Mouse (Mus musculus) cortical plate, adult 2 months (tissue): ENCODE measurements around the gene Adgrg7. TPM values are rescaled to one million over a fixed set of nuclear protein-coding genes. Genes with fewer than 3 reads are reported as not detected.

Experiments used
- H3K27ac ChIP-seq: fragments of 200-500 bp; 2 replicates; pipeline ENCODE4 v1.5.1; 2012; ENCODE audit warnings: low read length, control low read depth, inconsistent platforms; ENCODE audit not compliant: insufficient read depth
- H3K4me1 ChIP-seq: fragments of 200-500 bp; 2 replicates; pipeline ENCODE4 v1.6.1; 2011; ENCODE audit warnings: low read length; ENCODE audit not compliant: control insufficient read depth, insufficient read depth
- H3K4me3 ChIP-seq: fragments of 200-500 bp; 2 replicates; pipeline ENCODE4 v1.5.1; 2011; ENCODE audit warnings: mild to moderate bottlenecking, low read length, control low read depth; ENCODE audit not compliant: insufficient read depth
- CTCF ChIP-seq: fragments of 200-500 bp; IDR thresholded peaks from 2 replicates; pipeline ENCODE4 v1.5.1; 2011; ENCODE audit warnings: mild to moderate bottlenecking, control low read depth, low read length; ENCODE audit not compliant: insufficient read depth; ENCODE audit errors: extremely low read depth
- POLR2A ChIP-seq: fragments of 200-500 bp; IDR thresholded peaks from 2 replicates; pipeline ENCODE4 v1.6.1; 2011; ENCODE audit warnings: mild to moderate bottlenecking, low read length, control low read depth; ENCODE audit not compliant: insufficient read depth; ENCODE audit errors: extremely low read depth
- polyA plus RNA-seq: library from polyadenylated mRNA; depleted of rRNA; stranded (reverse); fragments of >200 nt; gene quantifications from 2 replicates; pipeline ENCODE4 v1.2.3, GENCODE M21; 2012; rRNA removed

The Adgrg7 gene
- not detected in 2 replicates for polyA plus RNA-seq

GRCm38 (mm10) chr16:56795481-56796139 is at the start of gene Adgrg7:
Adgrg7 (minus strand) TSS chr16:56795855.
- TF ChIP-seq POLR2A = no peak
- TF ChIP-seq CTCF = no peak
- Histone ChIP-seq H3K27ac (no peak within 1 kb of the TSS), H3K4me1 (no peaks in the 10 kb centered on the region), H3K4me3 (no peak within 1 kb of the TSS)

GRCm38 (mm10) chr16:56842988-56843387 is 47.3 kb upstream of the Adgrg7 start:
- TF ChIP-seq CTCF (no peak), POLR2A (no peak)
- no peaks in the 10 kb centered on the region for H3K4me1 ChIP-seq
- H3K27ac ChIP-seq = no peak overlapping the region
- H3K4me3 ChIP-seq = no peak overlapping the region

GRCm38 (mm10) chr16:56833312-56833711 is 37.7 kb upstream of the Adgrg7 start:
- Histone ChIP-seq H3K4me3 (no peak overlapping the region), H3K27ac (no peak overlapping the region), H3K4me1 (0 out of 2 replicates have a peak, but pooled peaks cover 1% of the 10 kb centered on the region)
- TF ChIP-seq POLR2A (no peak), CTCF (no peak)

GRCm38 (mm10) chr16:56831986-56832385 is 36.3 kb upstream of the Adgrg7 start:
- Histone ChIP-seq H3K4me3 (no peak overlapping the region), H3K4me1 (0 out of 2 replicates have a peak, but pooled peaks cover 1% of the 10 kb centered on the region), H3K27ac (no peak overlapping the region)
- TF ChIP-seq CTCF = no peak
- TF ChIP-seq POLR2A = no peak

GRCm38 (mm10) chr16:56801370-56802109 is 5.9 kb upstream of the Adgrg7 start:
- no peaks in the 10 kb centered on the region for H3K4me1 ChIP-seq
- H3K4me3 ChIP-seq = no peak overlapping the region
- TF ChIP-seq POLR2A (no peak), CTCF (no peak)
- H3K27ac ChIP-seq = no peak overlapping the region

GRCm38 (mm10) chr16:56800946-56801345 is 5.3 kb upstream of the Adgrg7 start:
- H3K4me1 ChIP-seq = no peaks in the 10 kb centered on the region
- TF ChIP-seq CTCF = no peak
- TF ChIP-seq POLR2A = no peak
- no peak overlapping the region for H3K4me3 ChIP-seq
- no peak overlapping the region for H3K27ac ChIP-seq

GRCm38 (mm10) chr16:56800469-56800868 is 4.8 kb upstream of the Adgrg7 start:
- Histone ChIP-seq H3K4me1 (no peaks in the 10 kb centered on the region), H3K27ac (no peak overlapping the region), H3K4me3 (no peak overlapping the region)
- TF ChIP-seq CTCF = no peak
- TF ChIP-seq POLR2A = no peak

- no peaks in the 10 kb centered on the region for H3K4me1 ChIP-seq
- no peak overlapping the region for H3K4me3 ChIP-seq
- no peak for TF ChIP-seq POLR2A
- no peak for TF ChIP-seq CTCF
- no peak overlapping the region for H3K27ac ChIP-seq
Observed at GRCm38 (mm10) chr16:56799541-56800029, 3.9 kb upstream of the Adgrg7 start.

GRCm38 (mm10) chr16:56798873-56799272 is 3.2 kb upstream of the Adgrg7 start:
- Histone ChIP-seq H3K4me3 (no peak overlapping the region), H3K4me1 (no peaks in the 10 kb centered on the region), H3K27ac (no peak overlapping the region)
- no peak for TF ChIP-seq CTCF
- TF ChIP-seq POLR2A = no peak

- TF ChIP-seq POLR2A = no peak
- no peak for TF ChIP-seq CTCF
- no peaks in the 10 kb centered on the region for H3K4me1 ChIP-seq
- no peak overlapping the region for H3K4me3 ChIP-seq
- no peak overlapping the region for H3K27ac ChIP-seq
Observed at GRCm38 (mm10) chr16:56794383-56795144, 1.1 kb downstream of the Adgrg7 start.
